In genomic region chr9:25048940-25049339, GRCm38 (mm10) we compare ENCODE assay signal across 27 mouse cellular contexts. TPM values are rescaled to one million over a fixed set of nuclear protein-coding genes. Genes with fewer than 3 reads are reported as not detected.
DNase-seq lines count a peak whose midpoint lies in the region; ATAC-seq and TF ChIP-seq lines count a peak whose summit lies in the region.
"Had no signal": no experiment of that assay in that cellular context is flagged by ENCODE, and none has a peak within 500 bp of the region (broad histone marks: within the 10 kb centered on the region; RNA-seq: fewer than 3 reads in every experiment).

No protein-coding gene starts in this region.

- no peak overlapping the region for H3K9ac ChIP-seq in lung, embryonic 14.5 days
- no peak overlapping the region for H3K9ac ChIP-seq in MEL (ENCODE audit: control insufficient read depth, low read depth, low read length, poor library complexity, severe bottlenecking)
- H3K9ac ChIP-seq in liver, postnatal 0 days (replicated peaks) = no peak overlapping the region
- H3K9ac ChIP-seq: embryonic facial prominence, embryonic 13.5 days; heart, embryonic 15.5 days; hindbrain, embryonic 15.5 days had no signal

- intact Hi-C loops in gastrocnemius, postnatal 36 days (cut with DNase I) = no loop called here

- TF ChIP-seq EP300 in MEL (IDR thresholded peaks at IDR 0.05; ENCODE audit: low read depth in 1 of 2, low read length in 2 of 2) = no peak
- TF ChIP-seq EP300 in liver, postnatal 0 days (IDR thresholded peaks at IDR 0.05; ENCODE audit: low read depth) = no peak

- TF ChIP-seq RAD21 in MEL (IDR thresholded peaks at IDR 0.05; ENCODE audit: low read depth, low read length) = no peak

- 66% methylated on average over 2 of the region's 2 CpGs for WGBS in heart, embryonic 10.5 days
- WGBS in lung, embryonic 14.5 days = 65% methylated on average over 2 of the region's 2 CpGs
- 52% methylated on average over 2 of the region's 2 CpGs for WGBS in liver, postnatal 0 days (ENCODE audit: insufficient replicate concordance)

- no peaks in the 10 kb centered on the region for H3K36me3 ChIP-seq in heart, embryonic 10.5 days
- no peaks in the 10 kb centered on the region for H3K36me3 ChIP-seq in lung, embryonic 14.5 days (ENCODE audit: insufficient read depth)
- no peaks in the 10 kb centered on the region for H3K36me3 ChIP-seq in MEL (ENCODE audit: control insufficient read depth in 1 of 2, insufficient read depth in 2 of 2, low read length in 2 of 2)
- H3K36me3 ChIP-seq in liver, postnatal 0 days (replicated peaks; ENCODE audit: insufficient read depth, low read length) = no peaks in the 10 kb centered on the region
- H3K36me3 ChIP-seq: embryonic facial prominence, embryonic 13.5 days; forebrain, embryonic 10.5 days; G1E; heart, embryonic 15.5 days; hindbrain, embryonic 15.5 days had no signal

- H3K27ac ChIP-seq in heart, embryonic 10.5 days = no peak overlapping the region
- H3K27ac ChIP-seq in lung, embryonic 14.5 days (ENCODE audit: low read depth) = no peak overlapping the region
- no peak overlapping the region for H3K27ac ChIP-seq in MEL (ENCODE audit: control insufficient read depth, low read depth, low read length)
- no peak overlapping the region for H3K27ac ChIP-seq in liver, postnatal 0 days (ENCODE audit: low read depth)
- H3K27ac ChIP-seq: embryonic facial prominence, embryonic 13.5 days; forebrain, embryonic 10.5 days; gastrocnemius, adult 2 months; heart, embryonic 15.5 days; hindbrain, embryonic 15.5 days had no signal

- TF ChIP-seq POLR2A in MEL (IDR thresholded peaks at IDR 0.05; ENCODE audit: control insufficient read depth in 1 of 2, insufficient read depth in 1 of 2, low read depth in 1 of 2, low read length in 2 of 2, poor library complexity in 1 of 2) = no peak

- 0 out of 2 replicates have a peak overlapping the region, but pooled peaks have one; percentile 2 for H3K4me2 ChIP-seq in lung, embryonic 14.5 days
- H3K4me2 ChIP-seq in liver, postnatal 0 days (ENCODE audit: low read depth, low read length) = peak overlapping the region; percentile 2; the same call in 1 of the 2 replicates
- H3K4me2 ChIP-seq: embryonic facial prominence, embryonic 13.5 days; heart, embryonic 11.5 days; hindbrain, embryonic 15.5 days had no signal

- no peak for ATAC-seq in lung, embryonic 14.5 days (ENCODE audit: insufficient read depth)
- ATAC-seq in liver, postnatal 0 days = no peak
- ATAC-seq: CD4-positive, CD25-positive, alpha-beta regulatory T cell, adult 4 months; forebrain, embryonic 14.5 days had no signal

- peaks cover 9% of the 10 kb centered on the region; the same call in 1 of the 2 replicates for H3K4me1 ChIP-seq in heart, embryonic 10.5 days
- no peaks in the 10 kb centered on the region for H3K4me1 ChIP-seq in lung, embryonic 14.5 days (ENCODE audit: insufficient read depth)
- H3K4me1 ChIP-seq in MEL (ENCODE audit: control insufficient read depth in 1 of 2, insufficient read depth in 2 of 2, low read length in 2 of 2) = no peaks in the 10 kb centered on the region
- no peaks in the 10 kb centered on the region for H3K4me1 ChIP-seq in liver, postnatal 0 days (ENCODE audit: insufficient read depth)
- H3K4me1 ChIP-seq: forebrain, embryonic 10.5 days; hindbrain, embryonic 15.5 days had no signal

- DNase-seq in heart, embryonic 10.5 days (ENCODE audit: low spot score) = peak; percentile 31
- no peak for DNase-seq in heart, adult 9 months (ENCODE audit: low spot score in 2 of 2)
- no peak for DNase-seq in lung, embryonic 14.5 days
- no peak for DNase-seq in lung, postnatal 36 days
- DNase-seq in MEL (ENCODE audit: low read depth, low spot score) = no peak
- no peak for DNase-seq in liver, postnatal 0 days
- no peak for DNase-seq in gastrocnemius, postnatal 36 days
- no peak for DNase-seq in ovary, postnatal 36 days (ENCODE audit: low spot score)
- DNase-seq: adrenal gland, postnatal 10 days; B cell, adult 2 months; cerebellum, adult 11 months; cerebellum, adult 9-10 months; cerebellum, postnatal 25 days; gastrocnemius, adult 2 months; gastrocnemius, postnatal 25 days; heart, postnatal 36 days had no signal

- H3K9me3 ChIP-seq in heart, embryonic 10.5 days = no peaks in the 10 kb centered on the region
- H3K9me3 ChIP-seq in lung, embryonic 14.5 days (ENCODE audit: low read depth, low read length) = no peaks in the 10 kb centered on the region
- no peaks in the 10 kb centered on the region for H3K9me3 ChIP-seq in MEL (replicated peaks; ENCODE audit: insufficient read depth, low read length)
- no peaks in the 10 kb centered on the region for H3K9me3 ChIP-seq in liver, postnatal 0 days (ENCODE audit: low read length)
- H3K9me3 ChIP-seq: embryonic facial prominence, embryonic 13.5 days; forebrain, embryonic 10.5 days; G1E; heart, embryonic 15.5 days; hindbrain, embryonic 15.5 days had no signal

- no peaks in the 10 kb centered on the region for H3K27me3 ChIP-seq in heart, embryonic 10.5 days (ENCODE audit: insufficient read depth, poor library complexity, severe bottlenecking)
- H3K27me3 ChIP-seq in lung, embryonic 14.5 days (ENCODE audit: insufficient read depth, low read length) = no peaks in the 10 kb centered on the region
- H3K27me3 ChIP-seq in MEL (ENCODE audit: control insufficient read depth in 1 of 2, insufficient read depth in 2 of 2, low read length in 2 of 2) = no peaks in the 10 kb centered on the region
- no peaks in the 10 kb centered on the region for H3K27me3 ChIP-seq in liver, postnatal 0 days (ENCODE audit: insufficient read depth, low read length)
- H3K27me3 ChIP-seq: embryonic facial prominence, embryonic 13.5 days; heart, embryonic 15.5 days; hindbrain, embryonic 15.5 days had no signal

- H3K79me2 ChIP-seq in MEL (ENCODE audit: control insufficient read depth, insufficient read depth, low read length, poor library complexity) = no peaks in the 10 kb centered on the region

- no peak for TF ChIP-seq CTCF in lung, embryonic 14.5 days (IDR thresholded peaks at IDR 0.05; ENCODE audit: low read depth)
- TF ChIP-seq CTCF in MEL (IDR thresholded peaks at IDR 0.05 in 2 of 3, conservative IDR thresholded peaks at IDR 0.05 in 1 of 3; ENCODE audit: control insufficient read depth in 1 of 3, insufficient read depth in 1 of 3, low read depth in 2 of 3, low read length in 3 of 3, poor library complexity in 1 of 3, severe bottlenecking in 1 of 3) = no peak
- no peak for TF ChIP-seq CTCF in liver, postnatal 0 days (IDR thresholded peaks at IDR 0.05; ENCODE audit: low read depth)

- no peak overlapping the region for H3K4me3 ChIP-seq in heart, embryonic 10.5 days
- no peak overlapping the region for H3K4me3 ChIP-seq in lung, embryonic 14.5 days (ENCODE audit: low read depth, low read length)
- H3K4me3 ChIP-seq in MEL (ENCODE audit: control insufficient read depth in 1 of 2, insufficient read depth in 1 of 2, low read depth in 2 of 2, low read length in 2 of 2) = no peak overlapping the region
- H3K4me3 ChIP-seq in liver, postnatal 0 days (ENCODE audit: low read depth, low read length) = no peak overlapping the region
- H3K4me3 ChIP-seq: embryonic facial prominence, embryonic 13.5 days; forebrain, embryonic 10.5 days; gastrocnemius, adult 2 months; heart, embryonic 15.5 days; hindbrain, embryonic 15.5 days had no signal

TF ChIP-seq in MEL, 35 proteins besides CTCF, POLR2A, EP300 and RAD21:
- no peak for TF ChIP-seq MAZ (IDR thresholded peaks at IDR 0.05; ENCODE audit: low read depth, low read length)
- 0 out of 2 replicates have a peak, but pooled peaks have one; percentile 45 for TF ChIP-seq MAFK (IDR thresholded peaks at IDR 0.05; ENCODE audit: borderline replicate concordance, low read depth, low read length)

RNA-seq across cellular contexts. Expression of gene Gm10181, which starts 40.3 kb away (rescaled TPM):
- not detected in 2 replicates for polyA plus RNA-seq in heart, embryonic 10.5 days (2016; fragmentation: Nextera tagmentation; extraction: Ambion mirVana)
- not detected in 2 replicates for polyA plus RNA-seq in lung, embryonic 14.5 days (2014; fragmentation: Nextera tagmentation; extraction: Ambion mirVana)
- not detected in 2 replicates for total RNA-seq in MEL (2012; rRNA removed)
- not detected for polyA plus RNA-seq in MEL (2012; ENCODE audit: insufficient read depth in 1 of 2, insufficient read length in 2 of 2, low read depth in 1 of 2, low replicate concordance in 2 of 2, missing spikeins in 1 of 2)
- not detected in 2 replicates for polyA plus RNA-seq in liver, postnatal 0 days (2015; fragmentation: Nextera tagmentation; extraction: Ambion mirVana)
- total RNA-seq in gastrocnemius, postnatal 36 days (2021) = not detected
- total RNA-seq: adrenal gland, postnatal 10 days; adrenal gland, postnatal 4 days; G1E; gastrocnemius, adult 2 months; gastrocnemius, postnatal 25 days; heart, postnatal 36 days had no signal
- polyA plus RNA-seq: brain, embryonic 14.5 days; CD4-positive, CD25-positive, alpha-beta regulatory T cell, adult 4 months; embryonic facial prominence, embryonic 13.5 days; forebrain, embryonic 10.5 days; forebrain, embryonic 14.5 days; G1E; heart, embryonic 11.5 days; heart, embryonic 15.5 days; hindbrain, embryonic 11.5 days; hindbrain, embryonic 15.5 days had no signal
